Mouse (Mus musculus): Measurements from ENCODE around the gene Ola1. TPM values are rescaled to one million over a fixed set of nuclear protein-coding genes. Genes with fewer than 3 reads are reported as not detected.

The Ola1 gene
- polyA plus RNA-seq (2016; fragmentation: Nextera tagmentation; extraction: Ambion mirVana), result 80.9 and 89.7 TPM in 2 replicates

GRCm38 (mm10) chr2:73218913-73219312 lies at the start of gene Ola1:
Gene Ola1, minus strand, starts transcription at chr2:73218924.
- ATAC-seq (ENCODE audit: low FRiP score), result no peak
- WGBS, result 91% methylated on average over 5 of the region's 5 CpGs

GRCm38 (mm10) chr2:73268281-73268680 lies 49.6 kb upstream of the Ola1 start:
- Histone ChIP-seq H3K4me3 (no peak overlapping the region), H3K9me3 (replicated peaks) (no peaks in the 10 kb centered on the region), H3K4me2 (replicated peaks) (no peak overlapping the region), H3K27ac (no peak overlapping the region), H3K36me3 (no peaks in the 10 kb centered on the region), H3K27me3 (peaks cover 88% of the 10 kb centered on the region), H3K4me1 (peaks cover 44% of the 10 kb centered on the region), H3K9ac (no peak overlapping the region)
- ATAC-seq (ENCODE audit: low FRiP score), result no peak
- WGBS, result 3% methylated on average over 12 of the region's 12 CpGs

More at GRCm38 (mm10) chr2:73218913-73219312, at the start of gene Ola1:
- H3K27me3 ChIP-seq, result no peaks in the 10 kb centered on the region
- H3K27ac ChIP-seq, result no peak within 1 kb of the TSS
- no peak within 1 kb of the TSS for H3K4me2 ChIP-seq (replicated peaks)
- H3K9ac ChIP-seq, result no peak within 1 kb of the TSS
- no peak within 1 kb of the TSS for H3K4me3 ChIP-seq
- no peaks in the 10 kb centered on the region for H3K36me3 ChIP-seq
- H3K4me1 ChIP-seq, result no peaks in the 10 kb centered on the region; the same call in 1 of the 2 replicates
- 0 out of 2 replicates have a peak, but pooled peaks cover 2% of the 10 kb centered on the region for H3K9me3 ChIP-seq (replicated peaks)

GRCm38 (mm10) chr2:73267818-73268217 lies 49.1 kb upstream of the Ola1 start:
- Histone ChIP-seq H3K36me3 (no peaks in the 10 kb centered on the region), H3K9ac (no peak overlapping the region), H3K27me3 (peaks cover 88% of the 10 kb centered on the region), H3K27ac (no peak overlapping the region), H3K4me1 (peaks cover 39% of the 10 kb centered on the region), H3K9me3 (replicated peaks) (no peaks in the 10 kb centered on the region), H3K4me2 (replicated peaks) (no peak overlapping the region), H3K4me3 (no peak overlapping the region)
- no peak for ATAC-seq (ENCODE audit: low FRiP score)
- under 1% methylated on average over 4 of the region's 4 CpGs for WGBS

GRCm38 (mm10) chr2:73267231-73267630 lies 48.5 kb upstream of the Ola1 start:
- Histone ChIP-seq H3K4me1 (peaks cover 35% of the 10 kb centered on the region), H3K27ac (no peak overlapping the region), H3K27me3 (peaks cover 90% of the 10 kb centered on the region), H3K36me3 (no peaks in the 10 kb centered on the region), H3K4me2 (replicated peaks) (no peak overlapping the region), H3K4me3 (no peak overlapping the region), H3K9me3 (replicated peaks) (no peaks in the 10 kb centered on the region), H3K9ac (no peak overlapping the region)
- 13% methylated on average over 3 of the region's 3 CpGs for WGBS
- no peak for ATAC-seq (ENCODE audit: low FRiP score)

GRCm38 (mm10) chr2:73266623-73267022 lies 47.9 kb upstream of the Ola1 start:
- Histone ChIP-seq H3K4me3 (no peak overlapping the region), H3K27ac (no peak overlapping the region), H3K9ac (no peak overlapping the region), H3K27me3 (peaks cover 92% of the 10 kb centered on the region), H3K36me3 (no peaks in the 10 kb centered on the region), H3K9me3 (replicated peaks) (no peaks in the 10 kb centered on the region), H3K4me2 (replicated peaks) (no peak overlapping the region), H3K4me1 (peaks cover 28% of the 10 kb centered on the region)
- 58% methylated on average over 1 of the region's 1 CpGs for WGBS
- ATAC-seq (ENCODE audit: low FRiP score), result no peak

GRCm38 (mm10) chr2:73266011-73266410 lies 47.3 kb upstream of the Ola1 start:
- Histone ChIP-seq H3K9ac (no peak overlapping the region), H3K9me3 (replicated peaks) (peaks cover 2% of the 10 kb centered on the region; the same call in 1 of the 2 replicates), H3K4me2 (replicated peaks) (no peak overlapping the region), H3K4me3 (no peak overlapping the region), H3K4me1 (peaks cover 23% of the 10 kb centered on the region), H3K27ac (no peak overlapping the region), H3K27me3 (peaks cover 87% of the 10 kb centered on the region), H3K36me3 (no peaks in the 10 kb centered on the region)
- no peak for ATAC-seq (ENCODE audit: low FRiP score)
- WGBS, result 5% methylated on average over 5 of the region's 5 CpGs

GRCm38 (mm10) chr2:73264611-73265195 lies 46.0 kb upstream of the Ola1 start:
- peak overlapping the region; percentile 55 for H3K4me2 ChIP-seq (replicated peaks)
- H3K27ac ChIP-seq, result no peak overlapping the region
- H3K4me1 ChIP-seq, result peaks cover 14% of the 10 kb centered on the region
- ATAC-seq (ENCODE audit: low FRiP score), result no peak
- H3K27me3 ChIP-seq, result peaks cover 74% of the 10 kb centered on the region
- H3K9me3 ChIP-seq (replicated peaks), result peaks cover 3% of the 10 kb centered on the region; the same call in 1 of the 2 replicates
- H3K36me3 ChIP-seq, result no peaks in the 10 kb centered on the region
- H3K9ac ChIP-seq, result no peak overlapping the region
- peak overlapping the region; percentile 36 for H3K4me3 ChIP-seq
- WGBS, result 9% methylated on average over 11 of the region's 11 CpGs

GRCm38 (mm10) chr2:73263794-73264610 lies 45.3 kb upstream of the Ola1 start:
- peak overlapping the region; percentile 36 for H3K4me3 ChIP-seq
- 0 out of 2 replicates have a peak overlapping the region, but pooled peaks have one; percentile 41 for H3K9ac ChIP-seq
- H3K27ac ChIP-seq, result no peak overlapping the region
- H3K9me3 ChIP-seq (replicated peaks), result peaks cover 3% of the 10 kb centered on the region; the same call in 1 of the 2 replicates
- H3K4me2 ChIP-seq (replicated peaks), result peak overlapping the region; percentile 55
- H3K27me3 ChIP-seq, result peaks cover 69% of the 10 kb centered on the region
- no peaks in the 10 kb centered on the region for H3K36me3 ChIP-seq
- 2% methylated on average over 38 of the region's 38 CpGs for WGBS
- peaks cover 13% of the 10 kb centered on the region for H3K4me1 ChIP-seq
- ATAC-seq (ENCODE audit: low FRiP score), result no peak

GRCm38 (mm10) chr2:73263172-73263765 lies 44.5 kb upstream of the Ola1 start:
- Histone ChIP-seq H3K36me3 (no peaks in the 10 kb centered on the region), H3K9ac (0 out of 2 replicates have a peak overlapping the region, but pooled peaks have one; percentile 41), H3K4me1 (peaks cover 13% of the 10 kb centered on the region), H3K4me3 (peak overlapping the region; percentile 36), H3K27ac (no peak overlapping the region), H3K27me3 (peaks cover 64% of the 10 kb centered on the region), H3K9me3 (replicated peaks) (peaks cover 3% of the 10 kb centered on the region; the same call in 1 of the 2 replicates), H3K4me2 (replicated peaks) (peak overlapping the region; percentile 55)
- no peak for ATAC-seq (ENCODE audit: low FRiP score)
- 3% methylated on average over 16 of the region's 16 CpGs for WGBS

GRCm38 (mm10) chr2:73248701-73249100 lies 30.0 kb upstream of the Ola1 start:
- no peaks in the 10 kb centered on the region for H3K27me3 ChIP-seq
- no peak overlapping the region for H3K4me2 ChIP-seq (replicated peaks)
- WGBS, result 55% methylated on average over 4 of the region's 4 CpGs
- no peaks in the 10 kb centered on the region for H3K9me3 ChIP-seq (replicated peaks)
- no peak overlapping the region for H3K27ac ChIP-seq
- no peak for ATAC-seq (ENCODE audit: low FRiP score)
- no peaks in the 10 kb centered on the region for H3K36me3 ChIP-seq
- no peak overlapping the region for H3K9ac ChIP-seq
- no peaks in the 10 kb centered on the region for H3K4me1 ChIP-seq
- no peak overlapping the region for H3K4me3 ChIP-seq

- no peaks in the 10 kb centered on the region; the same call in 1 of the 2 replicates for H3K27me3 ChIP-seq
- no peaks in the 10 kb centered on the region for H3K9me3 ChIP-seq (replicated peaks)
- H3K4me2 ChIP-seq (replicated peaks), result no peak overlapping the region
- H3K9ac ChIP-seq, result no peak overlapping the region
- no peaks in the 10 kb centered on the region for H3K36me3 ChIP-seq
- no peaks in the 10 kb centered on the region for H3K4me1 ChIP-seq
- no peak overlapping the region for H3K27ac ChIP-seq
- WGBS, result 82% methylated on average over 4 of the region's 4 CpGs
- no peak overlapping the region for H3K4me3 ChIP-seq
- no peak for ATAC-seq (ENCODE audit: low FRiP score)
These were observed 22.6 kb upstream of the Ola1 start for GRCm38 (mm10) chr2:73241299-73241698.

- H3K9ac ChIP-seq, result no peak overlapping the region
- H3K4me1 ChIP-seq, result no peaks in the 10 kb centered on the region
- no peaks in the 10 kb centered on the region for H3K27me3 ChIP-seq
- no peak for ATAC-seq (ENCODE audit: low FRiP score)
- no peak overlapping the region for H3K4me2 ChIP-seq (replicated peaks)
- H3K9me3 ChIP-seq (replicated peaks), result no peaks in the 10 kb centered on the region; the same call in 1 of the 2 replicates
- H3K4me3 ChIP-seq, result no peak overlapping the region
- H3K36me3 ChIP-seq, result no peaks in the 10 kb centered on the region
- 65% methylated on average over 3 of the region's 3 CpGs for WGBS
- no peak overlapping the region for H3K27ac ChIP-seq
These were observed 12.4 kb upstream of the Ola1 start for GRCm38 (mm10) chr2:73231081-73231480.
